Mouse (Mus musculus) right cerebral cortex, postnatal 4 days (tissue): Measurements from ENCODE around the gene Pcnx3.

Experiments
- DNase-seq: peaks from one replicate; pipeline ENCODE4 v3.0.0-alpha.2; 2022

Gene Pcnx3

GRCm38 (mm10) chr19:5668372-5668771 lies 20.3 kb downstream of the Pcnx3 start:
- no peak for DNase-seq

- DNase-seq: peak; percentile 35
Measured at GRCm38 (mm10) chr19:5666386-5666785, 22.3 kb downstream of the Pcnx3 start.

GRCm38 (mm10) chr19:5665465-5665864 lies 23.2 kb downstream of the Pcnx3 start:
- no peak for DNase-seq

GRCm38 (mm10) chr19:5664669-5665257 lies 23.9 kb downstream of the Pcnx3 start:
- DNase-seq: no peak

DNA sequence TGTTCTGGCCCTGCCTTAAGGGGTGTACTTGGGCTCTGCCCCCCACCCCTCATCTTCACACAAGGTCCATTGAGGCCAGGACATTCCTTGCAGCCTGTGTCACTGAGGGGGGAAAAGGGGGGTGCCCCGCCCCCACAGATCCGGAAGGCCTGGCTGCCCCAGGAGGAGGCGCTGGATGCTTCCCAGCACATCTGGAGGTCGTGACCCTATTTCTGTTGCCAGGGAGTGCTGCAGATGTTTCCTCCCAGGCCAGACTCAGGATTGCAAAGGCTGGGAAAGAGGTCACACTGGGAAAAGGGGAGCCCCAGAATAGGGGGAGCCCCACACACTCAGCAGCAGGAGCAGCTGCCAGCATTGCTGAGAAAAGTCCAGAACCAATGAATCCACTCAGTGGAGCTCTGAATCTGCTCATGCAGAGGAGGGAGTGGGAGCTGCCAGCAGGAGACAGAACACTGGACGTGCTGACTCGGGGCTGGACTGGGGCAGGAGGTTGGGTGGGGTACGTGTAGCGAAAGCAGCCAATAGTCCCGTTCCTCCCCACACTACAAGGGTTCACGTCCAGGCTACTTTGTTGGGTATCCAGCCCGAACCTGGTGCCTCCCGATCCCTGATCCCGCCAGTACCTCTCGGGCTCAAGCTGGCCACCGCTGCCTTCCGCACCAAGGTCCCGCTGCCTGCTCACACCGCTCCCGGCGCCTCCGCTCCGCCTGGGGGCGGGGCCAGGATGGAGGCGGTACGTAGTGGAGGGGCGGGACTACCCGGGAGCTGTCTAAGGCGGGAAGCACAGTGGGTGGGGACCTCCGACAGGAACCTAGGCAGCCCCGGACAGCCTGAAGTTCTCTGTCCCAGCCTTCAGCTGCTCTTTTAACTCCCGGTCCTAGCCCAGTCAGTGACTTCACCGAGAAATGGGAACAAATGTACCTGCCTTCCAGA lies 25.5 kb downstream of the Pcnx3 start, which contains the start of gene Sipa1:
Gene Sipa1, minus strand, starts transcription at position 727 of the 933 bp plus-strand sequence.
- DNase-seq: peak; percentile 67

GRCm38 (mm10) chr19:5662310-5662709 lies 26.4 kb downstream of the Pcnx3 start:
- no peak for DNase-seq

- DNase-seq: no peak
Measured at GRCm38 (mm10) chr19:5660942-5661751, 27.6 kb downstream of the Pcnx3 start.

- no peak for DNase-seq
Measured at GRCm38 (mm10) chr19:5654720-5655298, 33.9 kb downstream of the Pcnx3 start.

DNA sequence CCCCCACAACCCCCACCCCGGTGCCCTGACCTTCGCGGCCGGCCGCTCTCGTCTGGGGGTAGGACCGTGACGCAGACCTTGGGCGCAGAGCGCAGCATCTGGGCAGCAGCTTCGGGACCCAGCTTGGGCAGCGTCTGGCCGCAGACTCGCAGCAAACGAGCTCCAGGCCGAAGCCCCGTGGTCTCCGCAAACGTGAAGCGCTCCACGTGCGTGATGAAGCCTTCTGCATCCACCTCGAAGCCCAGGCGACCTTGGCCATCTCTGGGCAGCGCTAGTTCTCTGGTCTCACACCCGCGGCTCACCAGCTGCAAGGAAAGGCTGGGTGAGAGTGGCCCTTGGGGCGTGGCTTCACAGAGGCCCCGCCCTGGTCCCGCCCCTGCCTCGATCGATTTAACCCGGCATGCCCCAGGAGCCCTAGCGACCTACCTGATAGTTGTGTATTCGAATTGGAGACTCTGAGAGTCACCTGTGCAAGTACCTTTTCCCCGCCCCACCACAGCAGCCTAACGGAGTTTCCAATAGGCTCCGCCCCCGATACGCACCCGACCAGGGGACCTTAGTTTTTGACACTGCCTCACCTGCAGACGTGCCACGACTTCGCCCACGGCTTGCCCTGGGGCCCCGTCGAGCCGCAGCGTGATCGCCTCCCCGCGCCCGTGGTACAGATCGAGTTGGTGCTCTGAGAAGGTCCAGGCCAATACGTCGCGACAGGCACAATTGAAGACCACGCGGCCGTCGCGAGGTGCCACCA lies 34.6 kb downstream of the Pcnx3 start:
- peak; percentile 21 for DNase-seq

DNA sequence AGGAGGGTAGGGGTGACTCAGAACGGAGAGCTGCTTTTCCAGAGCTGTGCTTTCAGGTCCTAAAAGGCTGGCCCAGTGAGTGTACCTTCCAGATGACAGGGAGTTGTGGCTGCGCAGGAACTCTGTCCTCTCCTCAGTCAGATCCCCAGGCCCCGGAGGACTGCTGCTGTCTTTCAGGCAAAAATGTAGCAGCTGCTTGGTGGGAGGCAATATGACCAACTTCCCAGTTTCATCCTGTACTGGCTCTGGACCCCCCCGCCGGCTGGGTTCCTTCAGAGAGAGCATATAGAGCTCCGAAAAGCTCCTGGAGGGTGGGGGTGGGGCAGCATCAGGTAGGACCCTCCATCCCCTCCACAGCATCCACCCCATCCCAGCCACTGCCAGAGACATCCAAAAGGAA lies 36.1 kb downstream of the Pcnx3 start:
- DNase-seq: no peak

DNA sequence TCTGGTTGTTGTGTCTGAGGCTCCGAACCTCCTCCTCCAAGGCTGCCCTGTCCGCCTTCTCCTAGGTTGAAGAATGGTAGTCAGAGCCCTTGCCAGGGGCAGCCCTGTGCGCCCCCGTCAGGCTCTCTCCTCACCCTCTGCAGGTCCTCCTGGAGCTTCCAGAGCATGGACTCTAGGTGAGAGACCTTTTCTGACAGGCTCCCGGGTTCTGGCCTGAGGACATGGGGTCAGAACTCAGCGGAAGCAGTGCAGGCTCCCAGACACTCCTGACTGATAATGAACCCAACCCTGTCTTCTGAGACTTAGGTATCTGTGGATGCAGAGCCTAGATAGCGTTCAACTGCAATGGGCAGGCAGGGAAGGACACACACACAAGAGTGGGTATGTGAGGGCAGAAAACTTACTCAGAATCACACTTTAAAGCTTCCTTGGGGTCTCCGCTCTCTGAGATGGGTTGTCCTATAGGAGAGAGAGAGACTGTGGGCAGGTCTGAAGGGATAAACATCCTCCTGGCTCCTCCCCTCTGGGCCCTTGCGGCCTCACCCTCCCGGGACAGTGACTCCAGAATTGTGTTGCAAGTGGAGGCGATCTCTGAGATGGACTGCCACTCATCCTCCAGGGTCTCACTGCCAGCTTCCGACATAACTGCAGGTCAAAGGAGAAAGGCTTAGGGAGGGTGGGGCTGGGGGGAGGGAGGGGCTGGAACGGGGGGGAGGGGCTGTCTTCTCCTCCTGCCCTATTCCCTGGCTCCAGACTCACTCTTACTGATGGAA lies 37.0 kb downstream of the Pcnx3 start:
- DNase-seq: no peak

GRCm38 (mm10) chr19:5649298-5649741 lies 39.4 kb downstream of the Pcnx3 start:
- no peak for DNase-seq

GRCm38 (mm10) chr19:5648401-5649297 lies 40.1 kb downstream of the Pcnx3 start:
- peak; percentile 72 for DNase-seq

- DNase-seq: no peak
Measured at GRCm38 (mm10) chr19:5647791-5648190, 40.9 kb downstream of the Pcnx3 start.

DNA sequence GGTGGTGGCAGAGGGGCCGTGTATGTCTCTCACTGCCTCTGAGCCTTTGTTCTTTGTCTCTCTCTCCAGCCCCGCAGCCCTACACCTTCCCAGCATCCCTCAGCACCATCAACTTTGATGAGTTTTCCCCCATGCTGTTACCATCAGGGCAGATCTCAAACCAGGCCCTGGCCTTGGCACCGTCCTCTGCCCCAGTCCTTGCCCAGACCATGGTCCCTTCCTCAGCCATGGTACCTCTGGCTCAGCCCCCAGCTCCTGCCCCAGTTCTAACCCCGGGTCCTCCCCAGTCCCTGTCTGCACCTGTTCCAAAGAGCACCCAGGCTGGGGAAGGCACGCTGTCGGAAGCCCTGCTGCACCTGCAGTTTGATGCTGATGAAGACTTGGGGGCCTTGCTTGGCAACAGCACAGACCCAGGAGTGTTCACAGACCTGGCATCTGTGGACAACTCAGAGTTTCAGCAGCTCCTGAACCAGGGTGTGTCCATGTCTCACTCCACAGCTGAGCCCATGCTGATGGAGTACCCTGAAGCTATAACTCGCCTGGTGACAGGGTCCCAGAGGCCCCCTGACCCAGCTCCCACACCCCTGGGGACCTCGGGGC lies 41.9 kb downstream of the Pcnx3 start:
- DNase-seq: no peak

GRCm38 (mm10) chr19:5645280-5645679 lies 43.4 kb downstream of the Pcnx3 start:
- DNase-seq: no peak

DNA sequence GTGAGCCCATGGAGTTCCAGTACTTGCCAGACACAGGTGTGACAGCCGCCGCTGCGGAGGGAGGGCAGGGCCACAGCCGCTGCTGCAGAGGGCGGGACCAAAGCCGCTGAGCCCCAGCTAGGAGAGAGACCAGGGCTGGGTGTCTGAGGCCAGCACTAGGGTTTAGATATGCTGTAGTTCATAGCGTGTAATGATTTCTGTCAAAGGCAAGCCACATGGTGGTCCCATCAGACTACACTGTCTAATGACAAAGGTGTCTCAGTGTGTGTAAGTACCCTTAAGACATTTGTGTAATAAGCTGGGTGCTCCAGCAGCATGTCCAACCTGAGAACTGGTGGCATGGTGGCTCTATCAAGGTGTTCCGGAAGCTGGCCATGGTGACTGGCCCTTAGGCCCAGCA lies 47.1 kb downstream of the Pcnx3 start:
- DNase-seq: no peak

DNA sequence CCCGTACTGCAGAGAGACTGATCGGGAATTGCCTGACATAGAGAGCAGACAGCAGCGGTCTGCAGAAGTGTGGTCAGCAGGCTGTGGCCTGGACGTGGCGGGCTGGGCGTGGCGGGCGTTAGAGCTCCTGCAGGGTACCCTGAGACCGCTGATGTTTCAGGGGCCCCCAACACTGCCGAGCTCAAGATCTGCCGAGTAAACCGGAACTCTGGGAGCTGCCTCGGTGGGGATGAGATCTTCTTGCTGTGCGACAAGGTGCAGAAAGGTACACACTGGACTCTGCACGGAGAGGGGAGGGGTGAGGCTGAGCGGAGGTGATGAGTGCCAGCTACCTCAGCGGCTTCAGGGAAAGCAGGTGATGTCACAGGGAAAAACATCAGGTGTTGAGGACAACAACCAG lies 47.7 kb downstream of the Pcnx3 start:
- DNase-seq: no peak

GRCm38 (mm10) chr19:5640339-5640738 lies 48.4 kb downstream of the Pcnx3 start:
- DNase-seq: no peak
